Mouse (Mus musculus) midbrain, embryonic 14.5 days (tissue): ENCODE measurements at regions not wholly inside any gene's neighbourhood (a gene's known extent, or its start where the extent isn't known, plus 50 kb on each side); places are given as distances from the start of the nearest gene placed in this dataset.

Source experiments
- ATAC-seq: fragments of 200-750 bp; cut with Nextera tagmentation; 2 replicates; pipeline ENCODE4 v1.8.0; 2017; ENCODE audit warnings: moderate number of reproducible peaks, moderate library complexity; ENCODE audit not compliant: low FRiP score, low TSS enrichment
- DNase-seq: peaks from one replicate; pipeline ENCODE4 v3.0.0-alpha.2; 2015
- H3K27ac ChIP-seq: fragments of 300-500 bp; sonication (generic); replicated peaks from 2 replicates; pipeline ENCODE4 v1.5.1; 2014; ENCODE audit warnings: mild to moderate bottlenecking, low read depth, low read length, moderate library complexity
- H3K27me3 ChIP-seq: fragments of 300-500 bp; sonication (generic); 2 replicates; pipeline ENCODE4 v1.6.1; 2014; ENCODE audit warnings: low read length, control low read depth, mixed read lengths; ENCODE audit not compliant: control insufficient read depth, insufficient read depth
- H3K36me3 ChIP-seq: fragments of 300-500 bp; sonication (generic); 2 replicates; pipeline ENCODE4 v1.6.1; 2014; ENCODE audit warnings: low read length, control low read depth; ENCODE audit not compliant: control insufficient read depth, insufficient read depth
- H3K4me1 ChIP-seq: fragments of 300-500 bp; sonication (generic); 2 replicates; pipeline ENCODE4 v1.6.1; 2014; ENCODE audit warnings: mild to moderate bottlenecking, antibody characterized with exemption, low read length, control low read depth; ENCODE audit not compliant: control insufficient read depth, insufficient read depth
- H3K4me2 ChIP-seq: fragments of 300-500 bp; sonication (generic); 2 replicates; pipeline ENCODE4 v1.6.1; 2014; ENCODE audit warnings: mild to moderate bottlenecking, low read length, moderate library complexity
- H3K4me3 ChIP-seq: fragments of 300-500 bp; sonication (generic); replicated peaks from 2 replicates; pipeline ENCODE4 v1.5.1; 2014; ENCODE audit warnings: low read depth, low read length
- H3K9ac ChIP-seq: fragments of 300-500 bp; sonication (generic); replicated peaks from 2 replicates; pipeline ENCODE4 v1.6.1; 2014; ENCODE audit warnings: mild to moderate bottlenecking, low read length, moderate library complexity
- H3K9me3 ChIP-seq: fragments of 300-500 bp; sonication (generic); 2 replicates; pipeline ENCODE4 v1.6.1; 2016; ENCODE audit warnings: low read length, control low read depth, mixed read lengths; ENCODE audit not compliant: control insufficient read depth
- WGBS: fragments of 180-500 bp; shearing (Covaris S2); extraction: QIAGEN DNeasy Blood & Tissue Kit; methylation state at CpG from one replicate; pipeline ENCODE4 v1.1.7; 2014; 5-methylcytosine and 5-hydroxymethylcytosine counted together

- H3K27ac ChIP-seq, result no peak overlapping the region
- DNase-seq (no peak), ATAC-seq (peak; percentile 60; the same call in 1 of the 2 replicates)
- H3K36me3 ChIP-seq, result no peaks in the 10 kb centered on the region
- WGBS, result 7% methylated on average over 6 of the region's 6 CpGs
- H3K4me1 ChIP-seq, result peaks cover 14% of the 10 kb centered on the region
- no peaks in the 10 kb centered on the region for H3K9me3 ChIP-seq
- H3K4me2 ChIP-seq, result no peak overlapping the region
- no peak overlapping the region for H3K4me3 ChIP-seq
- H3K9ac ChIP-seq, result no peak overlapping the region
- no peaks in the 10 kb centered on the region for H3K27me3 ChIP-seq
These were observed 231.5 kb downstream of the Mycn start for GRCm38 (mm10) chr12:12710184-12710609.

GRCm38 (mm10) chr12:12708954-12709523 is 232.7 kb downstream of the Mycn start:
- no peak overlapping the region; the same call in 1 of the 2 replicates for H3K4me3 ChIP-seq
- H3K27me3 ChIP-seq, result no peaks in the 10 kb centered on the region
- peak overlapping the region; percentile 66 for H3K27ac ChIP-seq
- peak; percentile 38 for ATAC-seq
- WGBS, result 3% methylated on average over 14 of the region's 14 CpGs
- no peak overlapping the region for H3K9ac ChIP-seq
- no peaks in the 10 kb centered on the region for H3K36me3 ChIP-seq
- peaks cover 14% of the 10 kb centered on the region for H3K4me1 ChIP-seq
- peak; percentile 69 for DNase-seq
- H3K9me3 ChIP-seq, result no peaks in the 10 kb centered on the region
- peak overlapping the region; percentile 38 for H3K4me2 ChIP-seq

GRCm38 (mm10) chr12:12706326-12706920 is 235.3 kb downstream of the Mycn start:
- H3K27ac ChIP-seq, result no peak overlapping the region
- no peak for ATAC-seq
- WGBS, result 66% methylated on average over 14 of the region's 14 CpGs
- H3K9me3 ChIP-seq, result no peaks in the 10 kb centered on the region
- H3K27me3 ChIP-seq, result no peaks in the 10 kb centered on the region
- H3K4me3 ChIP-seq, result no peak overlapping the region
- H3K36me3 ChIP-seq, result no peaks in the 10 kb centered on the region
- H3K9ac ChIP-seq, result no peak overlapping the region
- no peak for DNase-seq
- H3K4me1 ChIP-seq, result peaks cover 14% of the 10 kb centered on the region
- no peak overlapping the region for H3K4me2 ChIP-seq

GRCm38 (mm10) chr12:12701735-12702134 is 240.0 kb downstream of the Mycn start:
- DNase-seq (no peak), ATAC-seq (no peak)
- H3K4me1 ChIP-seq, result no peaks in the 10 kb centered on the region
- no peaks in the 10 kb centered on the region for H3K27me3 ChIP-seq
- H3K9me3 ChIP-seq, result no peaks in the 10 kb centered on the region
- WGBS, result 50% methylated on average over 3 of the region's 3 CpGs
- no peak overlapping the region for H3K4me3 ChIP-seq
- no peak overlapping the region for H3K9ac ChIP-seq
- no peak overlapping the region for H3K4me2 ChIP-seq
- no peaks in the 10 kb centered on the region for H3K36me3 ChIP-seq
- no peak overlapping the region for H3K27ac ChIP-seq

DNA sequence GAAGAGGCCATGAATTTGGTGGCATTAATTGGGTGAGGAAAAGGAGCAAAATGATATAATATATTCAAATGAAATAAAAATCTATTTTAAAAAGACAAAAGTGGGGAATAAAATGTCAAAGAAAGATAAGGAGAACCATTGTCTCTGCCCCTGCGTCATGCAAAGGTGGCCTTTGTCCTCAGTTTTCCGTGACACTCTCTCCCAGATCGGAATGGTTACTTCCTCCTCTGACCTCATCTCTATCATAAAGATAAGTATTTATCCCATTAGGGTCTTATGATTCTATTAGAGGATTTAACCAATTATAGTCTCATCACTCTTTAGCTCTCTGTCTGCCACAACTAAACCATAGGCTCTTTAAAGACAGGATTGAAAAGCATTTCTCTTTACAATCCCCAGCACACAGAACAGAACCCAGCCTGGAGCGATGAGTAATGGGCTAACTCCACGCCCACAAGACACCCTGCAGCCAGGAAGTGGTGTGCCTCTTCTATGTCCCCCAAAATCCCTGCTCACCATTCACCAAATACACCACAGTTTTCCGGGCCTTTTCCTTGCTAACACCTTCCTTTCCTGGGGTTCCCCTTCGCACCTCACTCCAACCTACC is 240.6 kb downstream of the Mycn start:
- no peaks in the 10 kb centered on the region for H3K36me3 ChIP-seq
- H3K27ac ChIP-seq, result no peak overlapping the region
- H3K9me3 ChIP-seq, result no peaks in the 10 kb centered on the region
- no peaks in the 10 kb centered on the region for H3K4me1 ChIP-seq
- H3K4me2 ChIP-seq, result no peak overlapping the region
- WGBS, result 88% methylated on average over 7 of the region's 7 CpGs
- no peak overlapping the region for H3K4me3 ChIP-seq
- H3K27me3 ChIP-seq, result no peaks in the 10 kb centered on the region
- no peak for ATAC-seq
- no peak overlapping the region for H3K9ac ChIP-seq
- no peak for DNase-seq

DNA sequence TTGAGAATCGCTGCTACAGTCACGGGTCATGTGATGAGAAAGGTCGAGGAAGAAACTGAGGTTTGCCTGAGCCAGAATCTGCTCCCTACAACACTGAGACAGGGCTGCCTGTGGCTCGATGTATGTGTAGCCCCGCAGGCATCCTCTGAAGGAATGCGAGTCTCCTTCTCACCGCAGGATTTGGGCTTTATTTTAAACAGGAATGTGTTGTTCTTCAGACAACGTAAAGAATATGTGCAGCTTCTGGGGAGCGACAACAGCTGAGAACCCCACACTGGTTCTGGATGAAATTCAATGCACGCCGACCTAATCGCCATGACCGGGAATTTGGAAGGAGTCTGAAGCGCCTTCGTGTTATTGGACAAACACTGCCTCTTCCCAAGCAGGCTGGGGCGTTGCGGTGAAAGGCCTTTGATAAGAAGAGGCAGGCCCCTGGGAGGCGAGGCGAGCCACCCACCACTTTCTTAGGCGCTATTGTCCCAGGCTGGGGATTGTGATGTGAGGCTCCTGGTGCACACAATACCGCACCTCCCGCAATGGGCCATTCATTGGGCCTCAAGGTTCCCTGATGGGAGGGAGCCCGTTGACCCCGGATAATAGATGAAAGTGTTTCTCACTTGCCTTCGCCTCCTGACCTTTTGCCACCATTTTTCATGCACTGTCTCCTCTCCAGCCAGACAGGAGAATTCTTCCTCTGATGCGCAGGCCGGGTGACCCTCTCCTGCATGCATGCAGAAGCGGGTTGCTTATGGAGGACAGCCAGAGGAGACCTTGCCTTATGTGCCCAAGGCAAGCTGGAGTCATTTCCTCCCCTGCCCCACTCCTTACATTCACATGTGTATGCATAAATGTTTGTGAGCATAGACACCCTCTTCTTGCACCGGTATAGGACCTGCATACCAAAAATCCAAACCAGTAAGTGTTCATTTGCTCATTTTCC is 247.6 kb downstream of the Mycn start:
- Histone ChIP-seq H3K9ac (no peak overlapping the region), H3K27ac (no peak overlapping the region), H3K4me1 (peaks cover 15% of the 10 kb centered on the region), H3K36me3 (no peaks in the 10 kb centered on the region), H3K4me3 (no peak overlapping the region), H3K4me2 (peak overlapping the region; percentile 42), H3K9me3 (no peaks in the 10 kb centered on the region), H3K27me3 (no peaks in the 10 kb centered on the region; the same call in 1 of the 2 replicates)
- ATAC-seq, result peak; percentile 66; the same call in 1 of the 2 replicates
- 4% methylated on average over 29 of the region's 29 CpGs for WGBS
- peak; percentile 75 for DNase-seq

DNA sequence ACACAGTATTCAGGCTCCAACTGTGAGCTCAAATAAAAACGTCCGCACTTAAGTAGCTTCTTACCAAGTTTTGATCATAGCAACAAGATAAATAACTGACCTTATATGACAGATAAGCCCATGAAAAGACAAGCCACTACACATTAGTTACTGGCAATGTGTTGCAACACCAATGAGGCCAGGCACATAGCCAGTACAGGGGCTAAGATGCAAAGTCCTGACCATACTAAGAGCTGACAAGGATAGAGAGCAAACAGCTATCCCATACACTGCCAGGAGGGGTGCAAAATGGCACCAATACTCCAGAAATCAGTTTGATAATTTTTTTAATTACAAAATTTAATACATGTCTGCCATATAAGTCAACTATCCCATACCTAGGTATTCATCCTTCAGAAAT is 254.3 kb downstream of the Mycn start:
- Histone ChIP-seq H3K4me2 (no peak overlapping the region), H3K27me3 (no peaks in the 10 kb centered on the region), H3K4me1 (peaks cover 18% of the 10 kb centered on the region), H3K36me3 (no peaks in the 10 kb centered on the region), H3K27ac (no peak overlapping the region), H3K9ac (no peak overlapping the region), H3K4me3 (no peak overlapping the region), H3K9me3 (no peaks in the 10 kb centered on the region)
- DNase-seq, result no peak
- ATAC-seq, result no peak
- 83% methylated on average over 2 of the region's 2 CpGs for WGBS

- no peak for ATAC-seq
- peak overlapping the region; percentile 71; the same call in 1 of the 2 replicates for H3K27ac ChIP-seq
- 42% methylated on average over 7 of the region's 7 CpGs for WGBS
- no peaks in the 10 kb centered on the region for H3K27me3 ChIP-seq
- H3K9me3 ChIP-seq, result no peaks in the 10 kb centered on the region
- no peaks in the 10 kb centered on the region for H3K36me3 ChIP-seq
- no peak overlapping the region; the same call in 1 of the 2 replicates for H3K9ac ChIP-seq
- H3K4me3 ChIP-seq, result no peak overlapping the region
- peak overlapping the region; percentile 45 for H3K4me2 ChIP-seq
- peaks cover 37% of the 10 kb centered on the region for H3K4me1 ChIP-seq
- no peak for DNase-seq
These were observed 256.5 kb downstream of the Mycn start for GRCm38 (mm10) chr12:12685217-12685522.
